Mouse (Mus musculus) kidney, postnatal 14 days (tissue): ENCODE measurements around the gene Pde5a.

Experiments
- DNase-seq: peaks from one replicate; pipeline ENCODE4 v3.0.0; 2022; ENCODE audit warnings: mixed read lengths

The Pde5a gene

GRCm38 (mm10) chr3:122767841-122768240 is 39.1 kb downstream of the Pde5a start:
- DNase-seq = no peak

DNA sequence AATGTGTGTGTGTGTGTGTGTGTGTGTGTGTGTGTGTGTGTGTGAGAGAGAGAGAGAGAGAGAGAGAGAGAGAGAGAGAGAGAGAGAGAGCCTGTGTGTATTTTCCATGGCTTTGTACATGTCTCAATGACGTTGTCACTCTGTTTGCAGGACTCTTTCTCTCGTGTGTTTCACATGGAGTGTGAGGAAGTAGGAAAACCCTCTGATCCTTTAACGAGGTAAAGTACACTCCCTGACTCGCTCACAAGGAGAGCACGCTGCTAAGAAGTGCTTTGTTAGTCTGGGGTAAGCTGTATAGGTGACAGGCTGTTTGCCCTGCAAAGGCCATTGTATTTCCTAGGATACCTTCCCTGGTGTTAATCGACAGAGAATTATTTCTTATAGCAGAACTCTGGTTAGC is 52.7 kb downstream of the Pde5a start:
- no peak for DNase-seq

DNA sequence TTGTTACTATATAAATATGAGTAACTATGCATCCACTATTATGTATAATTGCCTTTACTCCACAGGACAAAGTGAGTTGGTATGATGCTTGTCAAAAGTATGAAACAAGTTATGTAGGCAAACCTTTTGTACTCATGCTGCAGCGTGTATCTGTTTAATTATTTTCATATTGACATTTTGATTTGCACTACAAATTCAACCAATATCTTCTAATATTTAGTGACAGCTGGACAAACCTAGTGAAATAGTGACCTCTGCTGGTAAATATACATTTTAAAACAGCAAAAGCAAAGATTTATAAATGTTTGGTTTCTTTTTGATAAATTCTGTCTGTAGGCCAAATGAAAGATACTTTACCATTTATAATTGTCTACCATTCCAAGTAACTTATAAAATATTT is 55.5 kb downstream of the Pde5a start:
- DNase-seq = no peak

GRCm38 (mm10) chr3:122788314-122788713 is 59.6 kb downstream of the Pde5a start:
- DNase-seq = no peak

GRCm38 (mm10) chr3:122789544-122789943 is 60.8 kb downstream of the Pde5a start:
- DNase-seq = no peak

- no peak for DNase-seq
Observed at GRCm38 (mm10) chr3:122800050-122800449, 71.3 kb downstream of the Pde5a start.

DNA sequence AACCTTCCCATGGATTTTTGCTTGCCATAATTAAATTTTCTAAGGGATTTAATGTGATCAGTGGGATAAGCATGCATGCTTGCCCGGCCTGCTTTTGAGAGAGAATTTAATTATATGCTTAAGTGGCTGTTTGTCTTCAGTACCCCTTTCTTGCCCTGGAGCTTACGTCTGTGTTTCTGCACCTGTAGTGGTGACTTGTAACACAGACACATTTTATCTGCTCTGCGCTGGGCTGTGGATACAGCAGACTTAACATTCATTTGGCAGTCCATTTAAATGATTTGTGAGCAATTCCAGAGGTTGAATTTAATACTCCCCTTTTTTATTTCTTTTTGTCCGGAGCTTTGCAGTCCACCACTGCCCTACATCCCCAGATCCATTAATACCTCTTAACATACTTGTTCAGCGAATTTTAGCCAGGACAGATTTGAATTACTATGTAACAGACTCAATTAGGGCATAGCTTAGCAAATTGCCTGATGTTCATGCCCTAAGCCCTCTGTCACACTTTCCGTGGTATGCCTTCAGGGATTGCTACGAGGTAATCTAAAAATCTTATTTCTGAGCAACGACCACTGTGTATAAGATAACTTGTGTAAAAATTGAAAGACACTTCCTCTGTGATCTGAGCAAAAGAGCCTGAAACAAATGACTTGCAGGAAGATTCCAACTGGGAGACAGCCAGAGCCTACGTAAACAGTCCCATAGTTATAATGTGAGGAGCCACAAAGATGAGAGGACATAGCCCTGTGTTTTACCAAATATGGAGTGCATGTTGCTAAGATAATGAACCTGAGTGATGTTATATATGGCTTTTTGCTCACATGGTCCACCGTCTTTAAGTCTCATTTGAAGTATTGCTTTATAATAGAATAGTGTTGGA is 72.0 kb downstream of the Pde5a start:
- DNase-seq = no peak

DNA sequence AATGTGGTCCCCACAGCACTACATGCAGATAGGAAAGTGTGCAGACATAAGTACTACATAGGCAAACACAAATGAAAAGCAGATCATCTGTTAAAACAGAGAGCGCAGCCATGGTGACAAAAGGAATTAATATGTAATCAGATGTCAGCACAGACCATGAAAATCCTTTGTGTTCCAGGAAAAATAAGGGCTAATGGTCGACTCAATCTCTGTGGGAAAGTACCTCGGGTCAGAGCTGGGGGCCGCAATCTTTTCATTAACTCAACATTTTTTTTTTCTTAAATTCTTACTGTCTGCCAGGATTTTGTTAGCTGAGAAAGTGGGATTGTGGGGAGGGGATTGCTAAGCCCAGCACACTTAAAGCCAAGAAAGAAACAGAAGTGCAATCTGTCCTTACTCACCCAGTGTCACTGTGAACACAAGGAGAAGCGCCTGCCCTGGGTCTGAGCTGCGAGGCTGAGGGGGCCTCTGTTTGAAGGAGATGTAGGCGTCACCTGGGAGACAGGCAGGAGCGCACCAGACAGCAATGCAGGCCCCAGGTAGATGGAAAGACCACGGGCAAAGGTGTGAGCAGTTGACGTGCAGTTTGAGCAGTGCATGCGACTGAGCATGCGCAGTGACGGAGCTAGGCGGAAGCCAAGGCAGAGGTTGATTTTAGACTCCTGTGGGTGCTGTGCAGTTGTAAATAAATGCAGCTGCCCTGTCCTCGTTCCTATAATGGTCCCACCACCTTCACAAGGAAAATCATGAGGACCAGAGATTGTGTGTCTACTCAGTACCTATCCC is 72.9 kb downstream of the Pde5a start:
- no peak for DNase-seq

DNA sequence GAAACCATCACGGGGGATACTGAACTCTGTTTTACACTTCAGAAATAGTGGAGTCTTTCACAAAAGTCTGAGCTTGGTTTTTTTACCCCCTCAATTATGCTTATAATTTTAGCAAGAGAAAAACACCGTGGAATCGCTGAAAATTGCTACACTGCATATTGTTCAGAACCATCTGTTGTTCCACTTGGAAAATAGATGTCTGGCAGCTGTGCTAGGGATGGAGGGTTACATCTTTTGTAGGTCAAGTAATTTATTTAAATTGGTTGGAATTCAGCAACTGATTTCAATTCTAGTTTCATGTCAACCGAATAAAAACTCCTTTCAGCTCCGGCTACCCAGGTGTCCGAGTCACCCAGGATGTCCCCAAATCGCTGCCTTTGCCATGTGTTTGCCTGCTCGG is 78.6 kb downstream of the Pde5a start:
- no peak for DNase-seq

DNA sequence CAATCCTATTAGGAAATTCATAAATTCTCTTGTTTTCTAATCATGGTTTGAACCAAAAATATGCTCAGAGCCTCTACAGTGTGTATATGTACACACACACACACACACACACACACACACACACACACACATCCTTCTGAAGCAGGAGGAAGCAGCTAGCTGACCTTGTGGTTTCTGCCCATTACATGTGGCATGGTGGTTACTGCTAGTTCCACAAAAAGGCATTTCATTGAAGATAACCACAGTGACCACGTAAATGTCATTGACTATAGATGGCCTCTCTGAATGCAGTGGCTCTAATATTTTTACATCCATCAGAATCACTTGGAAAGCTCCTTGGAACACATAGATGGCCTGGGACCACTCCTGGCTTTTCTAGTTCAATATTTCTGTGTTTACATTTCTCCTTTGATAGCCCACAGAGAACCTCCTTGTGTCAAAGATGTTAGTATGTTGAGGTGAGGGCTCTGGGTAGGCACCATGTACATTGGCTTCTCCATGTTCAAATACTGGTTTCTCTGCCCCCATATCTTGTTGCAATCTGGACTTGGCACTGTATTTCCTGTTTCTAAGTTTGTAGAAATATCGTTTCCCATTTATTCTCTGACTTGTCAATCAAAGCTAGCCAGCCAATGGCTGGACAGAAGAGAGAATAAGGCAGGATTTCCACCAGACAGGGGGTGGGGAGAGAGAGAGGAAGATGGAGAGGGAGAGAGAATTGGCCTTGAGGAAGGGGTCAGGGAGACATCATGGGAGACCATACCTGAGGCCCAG is 81.5 kb downstream of the Pde5a start:
- no peak for DNase-seq

GRCm38 (mm10) chr3:122810986-122811385 is 82.2 kb downstream of the Pde5a start:
- no peak for DNase-seq

DNA sequence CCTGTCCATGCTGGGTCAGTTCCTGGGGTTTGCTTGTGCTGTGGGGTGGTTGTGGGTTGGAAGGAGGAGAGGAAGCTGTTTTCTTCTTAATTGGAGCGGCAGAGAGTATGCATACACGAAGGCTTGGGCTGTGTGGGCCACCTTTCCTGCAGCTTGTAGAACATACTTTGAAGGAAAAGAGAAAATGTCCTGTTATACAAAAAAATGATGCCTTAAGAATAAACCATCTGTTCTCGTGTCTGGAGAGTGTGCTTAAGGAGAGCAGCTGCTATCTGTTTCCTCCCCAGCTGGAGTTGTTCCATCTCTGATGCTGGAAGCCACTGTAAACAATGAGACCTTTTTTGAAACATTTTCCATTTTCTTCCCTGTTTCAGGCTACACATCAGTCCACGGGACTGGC is 85.8 kb downstream of the Pde5a start:
- DNase-seq = peak; percentile 38

DNA sequence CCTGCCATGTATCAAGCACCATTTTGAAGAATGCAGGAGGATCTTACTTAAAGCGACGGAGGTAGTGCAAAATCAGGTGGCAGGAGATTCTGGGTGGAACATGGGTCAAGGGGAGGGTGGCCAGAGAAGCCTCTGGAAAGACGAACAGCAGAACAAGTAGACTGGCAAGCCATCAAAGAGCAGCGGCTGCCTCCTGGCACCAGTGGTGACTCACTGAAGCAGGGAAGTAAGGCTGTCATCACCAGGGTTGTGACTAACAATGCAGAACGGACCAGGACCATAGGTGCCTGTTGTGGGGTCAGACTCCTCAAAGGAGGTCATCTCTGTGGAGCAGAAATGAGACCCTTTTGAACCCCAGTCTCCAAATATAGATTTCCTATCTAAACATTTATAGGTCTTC is 89.5 kb downstream of the Pde5a start:
- DNase-seq = no peak

GRCm38 (mm10) chr3:122820700-122821099 is 92.0 kb downstream of the Pde5a start:
- DNase-seq = no peak

- DNase-seq = no peak
Observed at GRCm38 (mm10) chr3:122828270-122829058, 99.7 kb downstream of the Pde5a start.

- DNase-seq = no peak
Observed at GRCm38 (mm10) chr3:122834519-122834918, 105.8 kb downstream of the Pde5a start.

GRCm38 (mm10) chr3:122835097-122835850 is 106.5 kb downstream of the Pde5a start:
- DNase-seq = no peak

DNA sequence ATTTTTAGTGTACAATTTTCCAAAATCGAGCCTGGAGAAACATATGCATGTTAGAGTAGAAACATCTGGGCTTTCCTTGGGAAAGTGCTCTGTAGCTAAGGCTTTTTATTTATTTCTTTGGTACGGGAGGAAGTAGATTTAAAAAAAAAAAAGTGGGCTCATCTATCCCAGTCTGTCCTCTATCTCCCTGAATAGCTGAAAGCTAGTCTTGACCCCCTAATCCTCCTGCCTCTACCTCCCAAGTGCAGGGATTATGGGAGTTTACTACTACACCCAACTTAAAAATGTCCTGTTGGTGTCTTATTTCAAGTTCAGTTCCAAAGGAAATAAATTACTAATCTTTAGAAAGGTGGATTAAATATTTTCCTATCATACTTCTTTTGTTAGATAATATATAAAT is 108.9 kb downstream of the Pde5a start:
- DNase-seq = no peak

- DNase-seq = no peak
Observed at GRCm38 (mm10) chr3:122848410-122849034, 119.8 kb downstream of the Pde5a start.

DNA sequence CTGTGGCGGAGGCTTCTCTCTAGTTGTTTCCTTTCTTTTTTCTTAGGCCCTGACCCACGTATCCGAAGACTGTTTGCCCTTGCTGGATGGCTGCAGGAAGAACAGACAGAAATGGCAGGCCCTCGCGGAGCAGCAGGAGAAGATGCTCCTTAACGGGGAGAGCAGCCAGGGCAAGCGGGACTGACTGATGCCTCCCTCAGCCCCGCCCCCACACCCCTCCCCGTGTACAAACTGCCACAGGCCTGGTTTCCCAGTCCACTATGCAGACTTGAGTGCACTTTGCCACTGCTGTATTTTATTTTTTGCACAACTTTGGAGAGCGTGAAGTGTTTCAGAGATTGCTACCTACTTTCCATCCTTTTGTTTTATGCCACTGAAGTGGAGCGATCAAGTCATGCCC is 126.4 kb downstream of the Pde5a start:
- DNase-seq = no peak

GRCm38 (mm10) chr3:122859829-122860228 is 131.1 kb downstream of the Pde5a start:
- no peak for DNase-seq
